Mouse (Mus musculus): Measurements from ENCODE around the gene Ercc8. TPM values are rescaled to one million over a fixed set of nuclear protein-coding genes. Genes with fewer than 3 reads are reported as not detected.

The Ercc8 gene
- polyA plus RNA-seq, 1 experiment from 2014 or later = 27.2 TPM

DNA sequence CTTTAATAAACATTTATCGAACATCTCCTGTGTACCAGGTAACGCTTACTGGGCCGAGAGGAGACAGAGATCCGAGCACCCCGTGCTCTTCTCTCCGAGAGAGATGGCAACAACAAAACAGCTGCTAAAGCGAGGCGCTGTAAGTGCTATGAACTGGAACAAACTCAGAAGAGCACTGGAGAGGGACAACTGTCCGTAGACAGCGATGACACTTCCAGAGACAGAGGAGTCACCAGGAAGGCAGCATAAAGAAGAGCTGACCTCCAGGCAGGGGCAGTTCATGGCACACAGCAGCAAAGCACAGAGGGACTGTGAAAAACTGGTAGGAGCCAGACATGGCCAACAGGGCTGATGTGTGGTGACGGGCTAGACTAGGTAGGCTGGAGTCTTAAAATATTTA, 34.4 kb upstream of the Ercc8 start:
- peak; percentile 37; the same call in 1 of the 2 replicates for ATAC-seq (ENCODE audit: low FRiP score)

GRCm38 (mm10) chr13:108126246-108126645, 32.3 kb upstream of the Ercc8 start:
- Histone ChIP-seq H3K27ac (ENCODE audit: low read depth, low read length) (no peak overlapping the region), H3K9ac (ENCODE audit: low read depth, low read length) (no peak overlapping the region), H3K27me3 (ENCODE audit: control insufficient read depth, insufficient read depth, low read length) (no peaks in the 10 kb centered on the region), H3K4me2 (replicated peaks; ENCODE audit: low read depth, low read length) (no peak overlapping the region), H3K4me1 (replicated peaks; ENCODE audit: control insufficient read depth, insufficient read depth, low read length) (no peaks in the 10 kb centered on the region), H3K9me3 (ENCODE audit: control insufficient read depth, low read length) (no peaks in the 10 kb centered on the region), H3K36me3 (ENCODE audit: control insufficient read depth, insufficient read depth, low read length) (no peaks in the 10 kb centered on the region), H3K4me3 (ENCODE audit: low read depth, low read length) (no peak overlapping the region)
- WGBS = 91% methylated on average over 2 of the region's 2 CpGs
- DNase-seq (ENCODE audit: low spot score) = no peak
- no peak for ATAC-seq (ENCODE audit: low FRiP score)

More for the DNA sequence above, 34.4 kb upstream of the Ercc8 start:
- WGBS = 70% methylated on average over 11 of the region's 11 CpGs
- Histone ChIP-seq H3K9me3 (ENCODE audit: control insufficient read depth, low read length) (no peaks in the 10 kb centered on the region), H3K36me3 (ENCODE audit: control insufficient read depth, insufficient read depth, low read length) (no peaks in the 10 kb centered on the region), H3K4me2 (replicated peaks; ENCODE audit: low read depth, low read length) (no peak overlapping the region), H3K4me3 (ENCODE audit: low read depth, low read length) (no peak overlapping the region), H3K27me3 (ENCODE audit: control insufficient read depth, insufficient read depth, low read length) (no peaks in the 10 kb centered on the region), H3K9ac (ENCODE audit: low read depth, low read length) (no peak overlapping the region), H3K4me1 (replicated peaks; ENCODE audit: control insufficient read depth, insufficient read depth, low read length) (no peaks in the 10 kb centered on the region), H3K27ac (ENCODE audit: low read depth, low read length) (no peak overlapping the region)
- DNase-seq (ENCODE audit: low spot score) = no peak

GRCm38 (mm10) chr13:108127130-108127529, 31.4 kb upstream of the Ercc8 start:
- Histone ChIP-seq H3K4me3 (ENCODE audit: low read depth, low read length) (no peak overlapping the region), H3K4me2 (replicated peaks; ENCODE audit: low read depth, low read length) (no peak overlapping the region), H3K27ac (ENCODE audit: low read depth, low read length) (no peak overlapping the region), H3K36me3 (ENCODE audit: control insufficient read depth, insufficient read depth, low read length) (no peaks in the 10 kb centered on the region), H3K9me3 (ENCODE audit: control insufficient read depth, low read length) (no peaks in the 10 kb centered on the region), H3K9ac (ENCODE audit: low read depth, low read length) (no peak overlapping the region), H3K27me3 (ENCODE audit: control insufficient read depth, insufficient read depth, low read length) (no peaks in the 10 kb centered on the region), H3K4me1 (replicated peaks; ENCODE audit: control insufficient read depth, insufficient read depth, low read length) (no peaks in the 10 kb centered on the region)
- DNase-seq (ENCODE audit: low spot score) (peak; percentile 78), ATAC-seq (ENCODE audit: low FRiP score) (no peak)
- 5% methylated on average over 1 of the region's 1 CpGs for WGBS

GRCm38 (mm10) chr13:108127883-108128282, 30.6 kb upstream of the Ercc8 start:
- DNase-seq (ENCODE audit: low spot score) (no peak), ATAC-seq (ENCODE audit: low FRiP score) (no peak)
- no peaks in the 10 kb centered on the region for H3K36me3 ChIP-seq (ENCODE audit: control insufficient read depth, insufficient read depth, low read length)
- no peak overlapping the region for H3K4me2 ChIP-seq (replicated peaks; ENCODE audit: low read depth, low read length)
- H3K9me3 ChIP-seq (ENCODE audit: control insufficient read depth, low read length) = no peaks in the 10 kb centered on the region
- WGBS = 65% methylated on average over 1 of the region's 1 CpGs
- H3K4me1 ChIP-seq (replicated peaks; ENCODE audit: control insufficient read depth, insufficient read depth, low read length) = no peaks in the 10 kb centered on the region
- H3K27me3 ChIP-seq (ENCODE audit: control insufficient read depth, insufficient read depth, low read length) = no peaks in the 10 kb centered on the region
- H3K4me3 ChIP-seq (ENCODE audit: low read depth, low read length) = no peak overlapping the region
- no peak overlapping the region for H3K9ac ChIP-seq (ENCODE audit: low read depth, low read length)
- H3K27ac ChIP-seq (ENCODE audit: low read depth, low read length) = no peak overlapping the region

- no peak for DNase-seq (ENCODE audit: low spot score)
- WGBS = 65% methylated on average over 7 of the region's 7 CpGs
Observed at GRCm38 (mm10) chr13:108129070-108129469, 29.5 kb upstream of the Ercc8 start.

DNA sequence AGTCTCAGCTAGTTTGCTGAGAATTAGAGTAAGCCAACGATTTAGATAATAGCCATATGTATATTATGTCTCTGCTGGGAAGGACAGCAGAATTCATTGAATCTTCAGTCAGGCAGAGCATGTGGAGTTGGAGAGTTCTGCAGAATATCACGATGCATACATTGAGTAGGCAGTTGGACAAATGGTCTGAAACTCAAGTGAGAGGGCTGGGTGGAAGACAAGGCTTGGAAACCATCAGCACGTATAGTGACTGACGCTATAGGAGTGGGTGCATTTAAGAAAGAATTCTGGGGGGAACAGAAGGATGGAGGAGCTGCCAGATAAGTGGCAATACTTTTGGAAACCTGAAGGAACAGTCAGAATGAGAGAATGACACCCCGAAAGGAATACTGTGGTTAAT, 27.8 kb upstream of the Ercc8 start:
- no peaks in the 10 kb centered on the region for H3K9me3 ChIP-seq (ENCODE audit: control insufficient read depth, low read length)
- no peak overlapping the region for H3K9ac ChIP-seq (ENCODE audit: low read depth, low read length)
- no peaks in the 10 kb centered on the region for H3K27me3 ChIP-seq (ENCODE audit: control insufficient read depth, insufficient read depth, low read length)
- WGBS = 95% methylated on average over 5 of the region's 5 CpGs
- H3K27ac ChIP-seq (ENCODE audit: low read depth, low read length) = no peak overlapping the region
- H3K4me2 ChIP-seq (replicated peaks; ENCODE audit: low read depth, low read length) = no peak overlapping the region
- DNase-seq (ENCODE audit: low spot score) (no peak), ATAC-seq (ENCODE audit: low FRiP score) (no peak)
- no peak overlapping the region for H3K4me3 ChIP-seq (ENCODE audit: low read depth, low read length)
- no peaks in the 10 kb centered on the region for H3K4me1 ChIP-seq (replicated peaks; ENCODE audit: control insufficient read depth, insufficient read depth, low read length)
- 0 out of 2 replicates have a peak, but pooled peaks cover 2% of the 10 kb centered on the region for H3K36me3 ChIP-seq (ENCODE audit: control insufficient read depth, insufficient read depth, low read length)

More at GRCm38 (mm10) chr13:108129070-108129469, 29.5 kb upstream of the Ercc8 start:
- H3K9me3 ChIP-seq (ENCODE audit: control insufficient read depth, low read length) = no peaks in the 10 kb centered on the region
- no peaks in the 10 kb centered on the region for H3K27me3 ChIP-seq (ENCODE audit: control insufficient read depth, insufficient read depth, low read length)
- H3K4me1 ChIP-seq (replicated peaks; ENCODE audit: control insufficient read depth, insufficient read depth, low read length) = no peaks in the 10 kb centered on the region
- ATAC-seq (ENCODE audit: low FRiP score) = no peak
- H3K27ac ChIP-seq (ENCODE audit: low read depth, low read length) = no peak overlapping the region
- no peak overlapping the region for H3K4me3 ChIP-seq (ENCODE audit: low read depth, low read length)
- H3K4me2 ChIP-seq (replicated peaks; ENCODE audit: low read depth, low read length) = no peak overlapping the region
- H3K36me3 ChIP-seq (ENCODE audit: control insufficient read depth, insufficient read depth, low read length) = no peaks in the 10 kb centered on the region
- H3K9ac ChIP-seq (ENCODE audit: low read depth, low read length) = no peak overlapping the region

GRCm38 (mm10) chr13:108132031-108132819, 26.3 kb upstream of the Ercc8 start:
- no peaks in the 10 kb centered on the region for H3K27me3 ChIP-seq (ENCODE audit: control insufficient read depth, insufficient read depth, low read length)
- no peak overlapping the region for H3K4me3 ChIP-seq (ENCODE audit: low read depth, low read length)
- H3K4me1 ChIP-seq (replicated peaks; ENCODE audit: control insufficient read depth, insufficient read depth, low read length) = no peaks in the 10 kb centered on the region
- H3K27ac ChIP-seq (ENCODE audit: low read depth, low read length) = no peak overlapping the region
- no peak overlapping the region for H3K4me2 ChIP-seq (replicated peaks; ENCODE audit: low read depth, low read length)
- 79% methylated on average over 6 of the region's 6 CpGs for WGBS
- no peak for ATAC-seq (ENCODE audit: low FRiP score)
- 0 out of 2 replicates have a peak, but pooled peaks cover 2% of the 10 kb centered on the region for H3K36me3 ChIP-seq (ENCODE audit: control insufficient read depth, insufficient read depth, low read length)
- no peak for DNase-seq (ENCODE audit: low spot score)
- no peaks in the 10 kb centered on the region for H3K9me3 ChIP-seq (ENCODE audit: control insufficient read depth, low read length)
- no peak overlapping the region for H3K9ac ChIP-seq (ENCODE audit: low read depth, low read length)

GRCm38 (mm10) chr13:108135617-108136016, 22.9 kb upstream of the Ercc8 start:
- Histone ChIP-seq H3K4me1 (replicated peaks; ENCODE audit: control insufficient read depth, insufficient read depth, low read length) (no peaks in the 10 kb centered on the region), H3K9me3 (ENCODE audit: control insufficient read depth, low read length) (no peaks in the 10 kb centered on the region), H3K9ac (ENCODE audit: low read depth, low read length) (no peak overlapping the region), H3K4me3 (ENCODE audit: low read depth, low read length) (no peak overlapping the region), H3K27ac (ENCODE audit: low read depth, low read length) (no peak overlapping the region), H3K27me3 (ENCODE audit: control insufficient read depth, insufficient read depth, low read length) (no peaks in the 10 kb centered on the region), H3K4me2 (replicated peaks; ENCODE audit: low read depth, low read length) (no peak overlapping the region), H3K36me3 (ENCODE audit: control insufficient read depth, insufficient read depth, low read length) (0 out of 2 replicates have a peak, but pooled peaks cover 2% of the 10 kb centered on the region)
- ATAC-seq (ENCODE audit: low FRiP score) (no peak), DNase-seq (ENCODE audit: low spot score) (no peak)
- 90% methylated on average over 6 of the region's 6 CpGs for WGBS

GRCm38 (mm10) chr13:108138403-108138977, 20.0 kb upstream of the Ercc8 start:
- ATAC-seq (ENCODE audit: low FRiP score) = no peak

More at GRCm38 (mm10) chr13:108138403-108138977, 20.0 kb upstream of the Ercc8 start:
- no peak overlapping the region for H3K4me3 ChIP-seq (ENCODE audit: low read depth, low read length)
- H3K27ac ChIP-seq (ENCODE audit: low read depth, low read length) = no peak overlapping the region
- no peak overlapping the region for H3K4me2 ChIP-seq (replicated peaks; ENCODE audit: low read depth, low read length)
- 0 out of 2 replicates have a peak, but pooled peaks cover 2% of the 10 kb centered on the region for H3K36me3 ChIP-seq (ENCODE audit: control insufficient read depth, insufficient read depth, low read length)
- no peak for DNase-seq (ENCODE audit: low spot score)
- H3K27me3 ChIP-seq (ENCODE audit: control insufficient read depth, insufficient read depth, low read length) = no peaks in the 10 kb centered on the region
- H3K4me1 ChIP-seq (replicated peaks; ENCODE audit: control insufficient read depth, insufficient read depth, low read length) = no peaks in the 10 kb centered on the region
- 87% methylated on average over 5 of the region's 5 CpGs for WGBS
- no peaks in the 10 kb centered on the region for H3K9me3 ChIP-seq (ENCODE audit: control insufficient read depth, low read length)
- no peak overlapping the region for H3K9ac ChIP-seq (ENCODE audit: low read depth, low read length)

All from hindbrain, embryonic 11.5 days (tissue).